13 mouse cellular contexts compared by ENCODE assay signal in genomic region chrX:104853610-104854009, GRCm38 (mm10). TPM values are rescaled to one million over a fixed set of nuclear protein-coding genes. Genes with fewer than 3 reads are reported as not detected.
DNase-seq lines count a peak whose midpoint lies in the region; ATAC-seq and TF ChIP-seq lines count a peak whose summit lies in the region.
"Had no signal": no experiment of that assay in that cellular context is flagged by ENCODE, and none has a peak within 500 bp of the region (broad histone marks: within the 10 kb centered on the region; RNA-seq: fewer than 3 reads in every experiment).

No protein-coding gene starts in this region.

- no peaks in the 10 kb centered on the region for H3K4me1 ChIP-seq in lung, embryonic 14.5 days (ENCODE audit: insufficient read depth)
- no peaks in the 10 kb centered on the region for H3K4me1 ChIP-seq in hindbrain, embryonic 11.5 days (replicated peaks; ENCODE audit: control insufficient read depth, insufficient read depth, low read length)
- H3K4me1 ChIP-seq in midbrain, embryonic 16.5 days (ENCODE audit: control insufficient read depth, insufficient read depth, low read length), result no peaks in the 10 kb centered on the region
- H3K4me1 ChIP-seq in thymus, adult 2 months (replicated peaks; ENCODE audit: control insufficient read depth, insufficient read depth, low read length), result no peaks in the 10 kb centered on the region
- H3K4me1 ChIP-seq: intestine, embryonic 15.5 days; stomach, embryonic 15.5 days had no signal

- no peak overlapping the region for H3K9ac ChIP-seq in lung, embryonic 14.5 days
- no peak overlapping the region for H3K9ac ChIP-seq in hindbrain, embryonic 11.5 days (ENCODE audit: low read depth, low read length)
- no peak overlapping the region for H3K9ac ChIP-seq in midbrain, embryonic 16.5 days (ENCODE audit: low read depth, low read length)
- H3K9ac ChIP-seq: intestine, embryonic 15.5 days; stomach, embryonic 15.5 days had no signal

- H3K27ac ChIP-seq in lung, embryonic 14.5 days (ENCODE audit: low read depth), result no peak overlapping the region
- H3K27ac ChIP-seq in hindbrain, embryonic 11.5 days (ENCODE audit: low read depth, low read length), result no peak overlapping the region
- H3K27ac ChIP-seq in midbrain, embryonic 16.5 days (ENCODE audit: low read length), result no peak overlapping the region
- no peak overlapping the region for H3K27ac ChIP-seq in thymus, adult 2 months (ENCODE audit: control insufficient read depth, insufficient read depth, low read length)
- H3K27ac ChIP-seq: intestine, embryonic 15.5 days; stomach, embryonic 15.5 days had no signal

- H3K4me3 ChIP-seq in lung, embryonic 14.5 days (ENCODE audit: low read depth, low read length), result no peak overlapping the region
- H3K4me3 ChIP-seq in hindbrain, embryonic 11.5 days (ENCODE audit: low read depth, low read length), result no peak overlapping the region
- H3K4me3 ChIP-seq in midbrain, embryonic 16.5 days (ENCODE audit: low read depth, low read length), result no peak overlapping the region
- H3K4me3 ChIP-seq in thymus, adult 2 months (ENCODE audit: control insufficient read depth, insufficient read depth, low read length), result no peak overlapping the region
- H3K4me3 ChIP-seq: intestine, embryonic 15.5 days; stomach, embryonic 15.5 days had no signal

- no peak for TF ChIP-seq POLR2A in thymus, adult 2 months (IDR thresholded peaks at IDR 0.05; ENCODE audit: control insufficient read depth, extremely low read depth, insufficient read depth, low read length, poor library complexity)

- H3K36me3 ChIP-seq in lung, embryonic 14.5 days (ENCODE audit: insufficient read depth), result no peaks in the 10 kb centered on the region
- no peaks in the 10 kb centered on the region for H3K36me3 ChIP-seq in hindbrain, embryonic 11.5 days (ENCODE audit: control insufficient read depth, insufficient read depth, low read length)
- H3K36me3 ChIP-seq in midbrain, embryonic 16.5 days (ENCODE audit: control insufficient read depth, insufficient read depth, low read length), result no peaks in the 10 kb centered on the region
- H3K36me3 ChIP-seq in thymus, adult 2 months (ENCODE audit: control insufficient read depth, insufficient read depth, low read length), result no peaks in the 10 kb centered on the region
- H3K36me3 ChIP-seq: intestine, embryonic 15.5 days; stomach, embryonic 15.5 days had no signal

- peaks cover 4% of the 10 kb centered on the region; the same call in 1 of the 2 replicates for H3K27me3 ChIP-seq in lung, embryonic 14.5 days (ENCODE audit: insufficient read depth, low read length)
- peaks cover 16% of the 10 kb centered on the region for H3K27me3 ChIP-seq in hindbrain, embryonic 11.5 days (ENCODE audit: control insufficient read depth, insufficient read depth, low read length)
- H3K27me3 ChIP-seq in midbrain, embryonic 16.5 days (ENCODE audit: control insufficient read depth, insufficient read depth, low read depth, low read length), result peaks cover 32% of the 10 kb centered on the region
- no peaks in the 10 kb centered on the region for H3K27me3 ChIP-seq in thymus, adult 2 months (ENCODE audit: control insufficient read depth, insufficient read depth, low read length)

- no peak for TF ChIP-seq CTCF in lung, embryonic 14.5 days (IDR thresholded peaks at IDR 0.05; ENCODE audit: low read depth)
- no peak for TF ChIP-seq CTCF in thymus, adult 2 months (IDR thresholded peaks at IDR 0.05; ENCODE audit: borderline replicate concordance, control insufficient read depth, extremely low read depth, insufficient read depth, low read length, poor library complexity)

- 34% methylated on average over 9 of the region's 9 CpGs for WGBS in lung, embryonic 14.5 days
- 29% methylated on average over 9 of the region's 9 CpGs for WGBS in hindbrain, embryonic 11.5 days
- WGBS in midbrain, embryonic 16.5 days, result 31% methylated on average over 9 of the region's 9 CpGs
- 75% methylated on average over 9 of the region's 9 CpGs for WGBS in thymus, adult 2 months

- ATAC-seq in cerebellum, adult (ENCODE audit: insufficient number of reproducible peaks, low FRiP score, low TSS enrichment), result no peak
- ATAC-seq in lung, embryonic 14.5 days (ENCODE audit: insufficient read depth), result no peak
- ATAC-seq in hindbrain, embryonic 11.5 days (ENCODE audit: low FRiP score), result no peak
- ATAC-seq in midbrain, embryonic 16.5 days, result no peak
- ATAC-seq: intestine, embryonic 15.5 days had no signal

- no peak overlapping the region for H3K4me2 ChIP-seq in lung, embryonic 14.5 days
- H3K4me2 ChIP-seq in hindbrain, embryonic 11.5 days (replicated peaks; ENCODE audit: low read depth, low read length), result no peak overlapping the region
- H3K4me2 ChIP-seq in midbrain, embryonic 16.5 days (ENCODE audit: low read length), result 0 out of 2 replicates have a peak overlapping the region, but pooled peaks have one; percentile 19
- H3K4me2 ChIP-seq: intestine, embryonic 15.5 days; stomach, embryonic 15.5 days had no signal

- DNase-seq in cerebellum, postnatal 14 days, result peak; percentile 6 to 25
- peak; percentile 14 for DNase-seq in lung, embryonic 14.5 days
- DNase-seq in lung, postnatal 4 days, result no peak
- peak; percentile 22 for DNase-seq in hindbrain, embryonic 11.5 days (ENCODE audit: low spot score)
- DNase-seq in thymus, postnatal 14 days, result no peak
- DNase-seq in thymus, adult 2 months, result no peak
- DNase-seq: adrenal gland, postnatal 14 days; cerebellum, adult 9-11 months; lung, postnatal 36 days had no signal

- H3K9me3 ChIP-seq in lung, embryonic 14.5 days (ENCODE audit: low read depth, low read length), result no peaks in the 10 kb centered on the region
- H3K9me3 ChIP-seq in hindbrain, embryonic 11.5 days (ENCODE audit: control insufficient read depth, low read length), result no peaks in the 10 kb centered on the region
- H3K9me3 ChIP-seq in midbrain, embryonic 16.5 days (replicated peaks; ENCODE audit: control insufficient read depth, low read length, poor library complexity, severe bottlenecking), result no peaks in the 10 kb centered on the region
- H3K9me3 ChIP-seq: intestine, embryonic 15.5 days; stomach, embryonic 15.5 days had no signal

RNA-seq across cellular contexts. Expression of gene Magee2, which starts 3.5 kb away (rescaled TPM):
- 4.1 and 4.5 TPM in 2 replicates for polyA plus RNA-seq in lung, embryonic 14.5 days (2014; fragmentation: Nextera tagmentation; extraction: Ambion mirVana)
- 5.4 and 6.5 TPM in 2 replicates for polyA plus RNA-seq in hindbrain, embryonic 11.5 days (2014; fragmentation: Nextera tagmentation; extraction: Ambion mirVana)
- polyA plus RNA-seq in midbrain, embryonic 16.5 days (2015; fragmentation: Nextera tagmentation; extraction: Ambion mirVana), result 38.8 and 41.3 TPM in 2 replicates
- polyA plus RNA-seq in thymus, adult 2 months (2012; rRNA removed), result 0.18 and 0.36 TPM in 2 replicates

Comparison
In these comparisons a context has a peak if more than half of its experiments do, and no peak if none do; other contexts are left out.
1. DNase-seq: peak in cerebellum, postnatal 14 days (2 of 2), lung, embryonic 14.5 days (single experiment) and hindbrain, embryonic 11.5 days (single experiment); none in lung, postnatal 4 days (0 of 2), thymus, postnatal 14 days (single experiment) and thymus, adult 2 months (single experiment).